Mouse (Mus musculus): ENCODE measurements at regions not wholly inside any gene's neighbourhood (a gene's known extent, or its start where the extent isn't known, plus 50 kb on each side); places are given as distances from the start of the nearest gene placed in this dataset.

DNA sequence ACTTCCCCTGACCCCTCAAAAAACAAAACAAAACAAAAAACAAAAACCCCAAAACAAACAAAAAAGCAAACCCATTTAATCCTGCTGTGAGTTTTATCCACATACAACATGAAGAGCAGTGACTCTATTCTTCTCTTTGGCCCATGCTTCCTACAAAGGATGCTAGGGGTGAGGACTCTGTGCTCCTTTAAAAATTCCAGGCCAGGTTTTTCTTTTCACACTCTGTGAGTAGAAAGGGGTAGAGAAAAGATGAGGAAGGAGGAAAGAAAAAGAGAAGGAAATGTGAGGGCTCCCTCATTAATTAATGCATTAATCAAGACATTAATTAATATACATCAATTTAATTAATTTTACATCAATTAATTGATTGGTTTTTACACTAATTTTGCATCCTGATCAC is 82.9 kb upstream of the Phyhipl start:
- H3K4me1 ChIP-seq (ENCODE audit: insufficient read depth, low read depth, low read length): no peaks in the 10 kb centered on the region
- no peaks in the 10 kb centered on the region for H3K27me3 ChIP-seq (ENCODE audit: insufficient read depth, low read length)
- H3K36me3 ChIP-seq (replicated peaks): no peaks in the 10 kb centered on the region
- ATAC-seq (ENCODE audit: extremely low read depth, insufficient number of reproducible peaks, low FRiP score, poor library complexity, severe bottlenecking) (no peak), DNase-seq (ENCODE audit: low spot score) (no peak)
- TF ChIP-seq TAL1 (conservative IDR thresholded peaks at IDR 0.05; ENCODE audit: low read depth, low read length) (no peak), CTCF (IDR thresholded peaks at IDR 0.05; ENCODE audit: low read depth, low read length) (no peak), GATA1 (IDR thresholded peaks at IDR 0.05; ENCODE audit: borderline replicate concordance, low read length) (no peak), GATA2 (IDR thresholded peaks at IDR 0.05; ENCODE audit: borderline replicate concordance, low read depth, low read length) (no peak), POLR2AphosphoS5 (IDR thresholded peaks at IDR 0.05; ENCODE audit: insufficient replicate concordance, low read depth, low read length) (no peak)
- peaks cover 60% of the 10 kb centered on the region for H3K9me3 ChIP-seq (replicated peaks)
- no peak overlapping the region for H3K4me3 ChIP-seq (ENCODE audit: low read depth, low read length)

GRCm38 (mm10) chr10:70733956-70734355 is 78.2 kb upstream of the Phyhipl start:
- Histone ChIP-seq H3K4me3 (ENCODE audit: low read depth, low read length) (no peak overlapping the region), H3K4me1 (ENCODE audit: insufficient read depth, low read depth, low read length) (no peaks in the 10 kb centered on the region), H3K36me3 (replicated peaks) (no peaks in the 10 kb centered on the region), H3K9me3 (replicated peaks) (peaks cover 40% of the 10 kb centered on the region), H3K27me3 (ENCODE audit: insufficient read depth, low read length) (no peaks in the 10 kb centered on the region)
- DNase-seq (ENCODE audit: low spot score) (no peak), ATAC-seq (ENCODE audit: extremely low read depth, insufficient number of reproducible peaks, low FRiP score, poor library complexity, severe bottlenecking) (no peak)
- TF ChIP-seq GATA1 (IDR thresholded peaks at IDR 0.05; ENCODE audit: borderline replicate concordance, low read length): no peak
- no peak for TF ChIP-seq POLR2AphosphoS5 (IDR thresholded peaks at IDR 0.05; ENCODE audit: insufficient replicate concordance, low read depth, low read length)
- TF ChIP-seq TAL1 (conservative IDR thresholded peaks at IDR 0.05; ENCODE audit: low read depth, low read length): no peak
- no peak for TF ChIP-seq GATA2 (IDR thresholded peaks at IDR 0.05; ENCODE audit: borderline replicate concordance, low read depth, low read length)
- TF ChIP-seq CTCF (IDR thresholded peaks at IDR 0.05; ENCODE audit: low read depth, low read length): no peak

- H3K27me3 ChIP-seq (ENCODE audit: insufficient read depth, low read length): no peaks in the 10 kb centered on the region
- TF ChIP-seq CTCF (IDR thresholded peaks at IDR 0.05; ENCODE audit: low read depth, low read length) (no peak), POLR2AphosphoS5 (IDR thresholded peaks at IDR 0.05; ENCODE audit: insufficient replicate concordance, low read depth, low read length) (no peak), GATA2 (IDR thresholded peaks at IDR 0.05; ENCODE audit: borderline replicate concordance, low read depth, low read length) (no peak), TAL1 (conservative IDR thresholded peaks at IDR 0.05; ENCODE audit: low read depth, low read length) (no peak), GATA1 (IDR thresholded peaks at IDR 0.05; ENCODE audit: borderline replicate concordance, low read length) (no peak)
- no peak for DNase-seq (ENCODE audit: low spot score)
- H3K4me3 ChIP-seq (ENCODE audit: low read depth, low read length): no peak overlapping the region
- no peaks in the 10 kb centered on the region for H3K4me1 ChIP-seq (ENCODE audit: insufficient read depth, low read depth, low read length)
- H3K9me3 ChIP-seq (replicated peaks): peaks cover 40% of the 10 kb centered on the region
- H3K36me3 ChIP-seq (replicated peaks): no peaks in the 10 kb centered on the region
- ATAC-seq (ENCODE audit: extremely low read depth, insufficient number of reproducible peaks, low FRiP score, poor library complexity, severe bottlenecking): no peak
These were observed 77.7 kb upstream of the Phyhipl start for GRCm38 (mm10) chr10:70733478-70733877.

DNA sequence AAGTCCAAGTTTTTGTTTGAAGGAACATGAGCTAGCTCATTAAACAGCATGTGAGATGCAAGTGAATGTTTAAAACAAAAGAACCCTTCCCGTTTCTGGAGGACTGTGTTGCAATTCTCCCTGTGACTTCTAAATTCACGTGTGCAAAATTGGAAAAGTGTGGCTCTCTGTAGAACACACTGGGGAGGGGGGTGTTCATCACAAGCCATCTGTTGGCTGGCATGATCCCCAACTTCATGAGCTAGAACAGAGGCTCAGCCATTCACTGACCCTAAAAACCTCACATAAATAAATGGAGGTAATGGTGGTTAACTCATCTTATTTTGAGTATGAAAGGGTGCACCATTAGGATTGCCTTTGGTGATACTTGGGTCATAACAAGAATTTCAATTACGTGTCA is 69.3 kb upstream of the Phyhipl start:
- ATAC-seq (ENCODE audit: extremely low read depth, insufficient number of reproducible peaks, low FRiP score, poor library complexity, severe bottlenecking): no peak

GRCm38 (mm10) chr10:70722783-70723182 is 67.0 kb upstream of the Phyhipl start:
- H3K4me3 ChIP-seq (ENCODE audit: low read depth, low read length): no peak overlapping the region
- H3K36me3 ChIP-seq (replicated peaks): no peaks in the 10 kb centered on the region
- no peak for TF ChIP-seq GATA2 (IDR thresholded peaks at IDR 0.05; ENCODE audit: borderline replicate concordance, low read depth, low read length)
- TF ChIP-seq POLR2AphosphoS5 (IDR thresholded peaks at IDR 0.05; ENCODE audit: insufficient replicate concordance, low read depth, low read length): no peak
- no peak for TF ChIP-seq GATA1 (IDR thresholded peaks at IDR 0.05; ENCODE audit: borderline replicate concordance, low read length)
- no peak for TF ChIP-seq TAL1 (conservative IDR thresholded peaks at IDR 0.05; ENCODE audit: low read depth, low read length)
- TF ChIP-seq CTCF (IDR thresholded peaks at IDR 0.05; ENCODE audit: low read depth, low read length): no peak
- H3K9me3 ChIP-seq (replicated peaks): peaks cover 37% of the 10 kb centered on the region
- H3K4me1 ChIP-seq (ENCODE audit: insufficient read depth, low read depth, low read length): no peaks in the 10 kb centered on the region
- ATAC-seq (ENCODE audit: extremely low read depth, insufficient number of reproducible peaks, low FRiP score, poor library complexity, severe bottlenecking) (no peak), DNase-seq (ENCODE audit: low spot score) (no peak)
- H3K27me3 ChIP-seq (ENCODE audit: insufficient read depth, low read length): no peaks in the 10 kb centered on the region

More for the DNA sequence above, 69.3 kb upstream of the Phyhipl start:
- Histone ChIP-seq H3K4me3 (ENCODE audit: low read depth, low read length) (no peak overlapping the region), H3K9me3 (replicated peaks) (peaks cover 41% of the 10 kb centered on the region), H3K36me3 (replicated peaks) (no peaks in the 10 kb centered on the region), H3K4me1 (ENCODE audit: insufficient read depth, low read depth, low read length) (no peaks in the 10 kb centered on the region), H3K27me3 (ENCODE audit: insufficient read depth, low read length) (no peaks in the 10 kb centered on the region)
- no peak for TF ChIP-seq CTCF (IDR thresholded peaks at IDR 0.05; ENCODE audit: low read depth, low read length)
- TF ChIP-seq POLR2AphosphoS5 (IDR thresholded peaks at IDR 0.05; ENCODE audit: insufficient replicate concordance, low read depth, low read length): no peak
- TF ChIP-seq TAL1 (conservative IDR thresholded peaks at IDR 0.05; ENCODE audit: low read depth, low read length): no peak
- no peak for DNase-seq (ENCODE audit: low spot score)

DNA sequence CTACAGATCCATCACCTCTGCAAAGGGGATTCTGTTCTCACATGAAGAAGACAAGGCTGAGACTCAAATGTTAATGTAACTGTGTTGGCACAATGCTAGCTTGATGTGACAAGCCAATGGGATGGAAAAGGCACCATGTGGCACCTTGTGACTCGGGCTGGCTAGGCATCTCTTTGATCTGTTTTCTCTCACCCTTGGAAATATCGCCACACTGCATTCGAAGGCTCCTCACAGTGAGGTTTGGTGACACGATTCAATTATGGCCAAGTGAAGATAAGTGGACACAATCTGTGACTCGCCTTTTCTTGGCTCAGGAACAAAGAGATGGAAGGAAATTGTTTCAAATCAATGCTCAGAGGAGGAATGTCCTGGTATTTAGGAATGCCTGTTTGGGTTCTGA is 66.6 kb upstream of the Phyhipl start:
- no peak for DNase-seq (ENCODE audit: low spot score)
- Histone ChIP-seq H3K4me3 (ENCODE audit: low read depth, low read length) (no peak overlapping the region), H3K4me1 (ENCODE audit: insufficient read depth, low read depth, low read length) (no peaks in the 10 kb centered on the region), H3K27me3 (ENCODE audit: insufficient read depth, low read length) (no peaks in the 10 kb centered on the region), H3K36me3 (replicated peaks) (no peaks in the 10 kb centered on the region), H3K9me3 (replicated peaks) (peaks cover 39% of the 10 kb centered on the region)
- TF ChIP-seq GATA2 (IDR thresholded peaks at IDR 0.05; ENCODE audit: borderline replicate concordance, low read depth, low read length) (no peak), POLR2AphosphoS5 (IDR thresholded peaks at IDR 0.05; ENCODE audit: insufficient replicate concordance, low read depth, low read length) (no peak), TAL1 (conservative IDR thresholded peaks at IDR 0.05; ENCODE audit: low read depth, low read length) (no peak), CTCF (IDR thresholded peaks at IDR 0.05; ENCODE audit: low read depth, low read length) (no peak), GATA1 (IDR thresholded peaks at IDR 0.05; ENCODE audit: borderline replicate concordance, low read length) (no peak)
- no peak for ATAC-seq (ENCODE audit: extremely low read depth, insufficient number of reproducible peaks, low FRiP score, poor library complexity, severe bottlenecking)

DNA sequence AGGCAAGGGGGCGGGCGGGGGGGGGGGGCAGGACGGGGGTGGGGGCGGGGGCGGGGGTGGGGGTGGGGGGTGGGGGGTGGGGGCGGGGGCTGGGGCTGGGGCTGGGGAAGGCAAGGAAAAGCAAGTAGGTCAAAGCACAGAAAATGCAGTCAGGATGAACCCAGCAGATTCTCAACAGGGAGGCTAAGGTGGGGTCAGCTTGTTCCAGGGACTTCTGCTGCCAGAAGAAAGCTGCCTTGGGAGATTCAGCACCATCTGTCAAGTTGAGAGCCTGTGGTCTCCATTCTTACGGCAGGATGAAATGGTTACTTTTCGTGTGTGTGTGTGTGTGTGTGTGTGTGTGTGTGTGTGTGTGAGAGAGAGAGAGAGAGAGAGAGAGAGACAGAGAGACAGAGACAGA is 61.7 kb upstream of the Phyhipl start:
- H3K4me1 ChIP-seq (ENCODE audit: insufficient read depth, low read depth, low read length): no peaks in the 10 kb centered on the region
- H3K9me3 ChIP-seq (replicated peaks): peaks cover 53% of the 10 kb centered on the region
- TF ChIP-seq GATA2 (IDR thresholded peaks at IDR 0.05; ENCODE audit: borderline replicate concordance, low read depth, low read length) (no peak), POLR2AphosphoS5 (IDR thresholded peaks at IDR 0.05; ENCODE audit: insufficient replicate concordance, low read depth, low read length) (no peak), CTCF (IDR thresholded peaks at IDR 0.05; ENCODE audit: low read depth, low read length) (no peak), GATA1 (IDR thresholded peaks at IDR 0.05; ENCODE audit: borderline replicate concordance, low read length) (no peak), TAL1 (conservative IDR thresholded peaks at IDR 0.05; ENCODE audit: low read depth, low read length) (no peak)
- DNase-seq (ENCODE audit: low spot score) (no peak), ATAC-seq (ENCODE audit: extremely low read depth, insufficient number of reproducible peaks, low FRiP score, poor library complexity, severe bottlenecking) (no peak)
- H3K27me3 ChIP-seq (ENCODE audit: insufficient read depth, low read length): no peaks in the 10 kb centered on the region
- H3K4me3 ChIP-seq (ENCODE audit: low read depth, low read length): no peak overlapping the region
- no peaks in the 10 kb centered on the region for H3K36me3 ChIP-seq (replicated peaks)
